Mouse (Mus musculus) midbrain, embryonic 11.5 days (tissue): ENCODE measurements at regions not wholly inside any gene's neighbourhood (a gene's known extent, or its start where the extent isn't known, plus 50 kb on each side); places are given as distances from the start of the nearest gene placed in this dataset.

Experiments
- ATAC-seq: fragments of 200-750 bp; cut with Nextera tagmentation; 2 replicates; pipeline ENCODE4 v1.8.0; 2017; ENCODE audit warnings: moderate TSS enrichment, moderate library complexity; ENCODE audit not compliant: low FRiP score
- DNase-seq: peaks from one replicate; pipeline ENCODE4 v3.0.0; 2015; ENCODE audit warnings: low spot score; ENCODE audit errors: missing footprints
- H3K27ac ChIP-seq: fragments of 300-500 bp; sonication (generic); 2 replicates; pipeline ENCODE4 v1.5.1; 2014; ENCODE audit warnings: low read depth, low read length
- H3K27me3 ChIP-seq: fragments of 300-500 bp; sonication (generic); 2 replicates; pipeline ENCODE4 v1.6.1; 2014; ENCODE audit warnings: mild to moderate bottlenecking, low read length, moderate library complexity, mixed read lengths; ENCODE audit not compliant: control insufficient read depth, insufficient read depth
- H3K36me3 ChIP-seq: fragments of 300-500 bp; sonication (generic); 2 replicates; pipeline ENCODE4 v1.6.1; 2014; ENCODE audit warnings: mild to moderate bottlenecking, low read length, moderate library complexity, mixed read lengths; ENCODE audit not compliant: control insufficient read depth, insufficient read depth
- H3K4me1 ChIP-seq: fragments of 300-500 bp; sonication (generic); 2 replicates; pipeline ENCODE4 v1.6.1; 2014; ENCODE audit warnings: low read length; ENCODE audit not compliant: control insufficient read depth, insufficient read depth
- H3K4me2 ChIP-seq: fragments of 300-500 bp; sonication (generic); 2 replicates; pipeline ENCODE4 v1.6.1; 2014; ENCODE audit warnings: mild to moderate bottlenecking, moderate library complexity
- H3K4me3 ChIP-seq: fragments of 300-500 bp; sonication (generic); 2 replicates; pipeline ENCODE4 v1.5.1; 2014; ENCODE audit warnings: low read depth, low read length
- H3K9ac ChIP-seq: fragments of 300-500 bp; sonication (generic); 2 replicates; pipeline ENCODE4 v1.6.1; 2014; ENCODE audit warnings: low read length
- H3K9me3 ChIP-seq: fragments of 300-500 bp; sonication (generic); 2 replicates; pipeline ENCODE4 v1.6.1; 2016; ENCODE audit warnings: low read length; ENCODE audit not compliant: control insufficient read depth
- WGBS: fragments of 180-500 bp; shearing (Covaris S2); extraction: QIAGEN DNeasy Blood & Tissue Kit; methylation state at CpG from one replicate; pipeline ENCODE4 v1.1.7; 2014; 5-methylcytosine and 5-hydroxymethylcytosine counted together

GRCm38 (mm10) chr19:42673133-42673532 lies 60.5 kb upstream of the Loxl4 start:
- H3K27me3 ChIP-seq: peaks cover 2% of the 10 kb centered on the region; the same call in 1 of the 2 replicates
- no peak overlapping the region for H3K4me3 ChIP-seq
- 14% methylated on average over 9 of the region's 9 CpGs for WGBS
- H3K4me2 ChIP-seq: no peak overlapping the region
- DNase-seq (peak; percentile 92), ATAC-seq (peak; percentile 84)
- H3K9ac ChIP-seq: 0 out of 2 replicates have a peak overlapping the region, but pooled peaks have one; percentile 4
- no peaks in the 10 kb centered on the region for H3K36me3 ChIP-seq
- no peaks in the 10 kb centered on the region for H3K9me3 ChIP-seq
- H3K4me1 ChIP-seq: peaks cover 8% of the 10 kb centered on the region; the same call in 1 of the 2 replicates
- no peak overlapping the region for H3K27ac ChIP-seq

GRCm38 (mm10) chr19:42669886-42670285 lies 57.3 kb upstream of the Loxl4 start:
- no peak overlapping the region for H3K9ac ChIP-seq
- H3K27ac ChIP-seq: no peak overlapping the region
- WGBS: 73% methylated on average over 6 of the region's 6 CpGs
- H3K36me3 ChIP-seq: no peaks in the 10 kb centered on the region
- ATAC-seq (no peak), DNase-seq (no peak)
- no peak overlapping the region for H3K4me3 ChIP-seq
- H3K4me1 ChIP-seq: peaks cover 8% of the 10 kb centered on the region; the same call in 1 of the 2 replicates
- peaks cover 2% of the 10 kb centered on the region; the same call in 1 of the 2 replicates for H3K27me3 ChIP-seq
- no peak overlapping the region for H3K4me2 ChIP-seq
- no peaks in the 10 kb centered on the region for H3K9me3 ChIP-seq

GRCm38 (mm10) chr19:42668385-42669098 lies 55.9 kb upstream of the Loxl4 start:
- H3K27ac ChIP-seq: no peak overlapping the region

GRCm38 (mm10) chr19:42666906-42667305 lies 54.3 kb upstream of the Loxl4 start:
- H3K4me1 ChIP-seq: no peaks in the 10 kb centered on the region; the same call in 1 of the 2 replicates
- H3K4me3 ChIP-seq: no peak overlapping the region
- DNase-seq: no peak
- 85% methylated on average over 5 of the region's 5 CpGs for WGBS
- no peaks in the 10 kb centered on the region for H3K36me3 ChIP-seq
- H3K9ac ChIP-seq: no peak overlapping the region
- peaks cover 2% of the 10 kb centered on the region; the same call in 1 of the 2 replicates for H3K27me3 ChIP-seq
- no peak overlapping the region for H3K27ac ChIP-seq
- H3K9me3 ChIP-seq: no peaks in the 10 kb centered on the region
- ATAC-seq: no peak
- H3K4me2 ChIP-seq: no peak overlapping the region

More at GRCm38 (mm10) chr19:42668385-42669098, 55.9 kb upstream of the Loxl4 start:
- Histone ChIP-seq H3K4me1 (peaks cover 7% of the 10 kb centered on the region; the same call in 1 of the 2 replicates), H3K9ac (no peak overlapping the region), H3K4me3 (no peak overlapping the region), H3K36me3 (no peaks in the 10 kb centered on the region), H3K4me2 (no peak overlapping the region), H3K9me3 (no peaks in the 10 kb centered on the region), H3K27me3 (peaks cover 2% of the 10 kb centered on the region; the same call in 1 of the 2 replicates)
- ATAC-seq (no peak), DNase-seq (no peak)
- WGBS: 83% methylated on average over 14 of the region's 14 CpGs
